Mouse (Mus musculus) heart, postnatal 25 days (tissue): ENCODE data around the gene Aurkb. TPM values are rescaled to one million over a fixed set of nuclear protein-coding genes. Genes with fewer than 3 reads are reported as not detected.

Experiments used
- DNase-seq: peaks from one replicate; pipeline ENCODE4 v3.0.0; 2022; ENCODE audit warnings: low spot score
- intact Hi-C: fragments of 180-260 bp; cut with DNase I; formaldehyde crosslinking; loops from one replicate; pipeline ENCODE4 v1.15.1; 2025
- total RNA-seq, 2 experiments: library from RNA; stranded (reverse); gene quantifications; 2 replicates each; pipeline ENCODE4 v1.2.3; 2021

The Aurkb gene
- total RNA-seq, 2 experiments from 2014 or later, result 0.62 to 1.2 TPM

DNA sequence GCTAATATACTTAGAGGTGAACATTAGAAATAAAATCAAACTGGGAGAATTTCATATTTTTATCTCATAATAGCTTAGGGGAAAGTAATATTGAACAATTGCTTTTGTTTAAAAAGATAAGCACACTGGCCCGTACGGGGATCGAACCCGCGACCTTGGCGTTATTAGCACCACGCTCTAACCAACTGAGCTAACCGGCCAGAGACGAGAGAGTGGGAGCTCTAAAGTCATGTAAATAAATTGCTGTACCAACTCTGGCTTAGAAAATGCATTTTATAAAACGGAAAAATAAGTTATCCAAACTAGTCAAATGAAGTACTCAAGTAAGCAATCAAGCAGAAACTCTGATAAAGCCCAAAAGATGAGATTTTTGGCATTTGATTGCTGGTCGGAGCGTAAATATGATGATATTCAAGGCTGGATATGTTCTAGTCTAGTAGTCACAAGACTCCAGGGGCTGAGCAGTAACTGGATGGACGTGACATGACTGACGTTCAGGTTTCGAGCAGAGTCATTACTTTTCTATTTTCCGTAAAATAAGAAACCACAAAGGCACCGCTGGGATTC, 16.8 kb downstream of the Aurkb start:
- intact Hi-C loops, result loop anchor here (10.0 kb wide), 1 partner anchor 183 kb away; no protein-coding TSS in a partner anchor
- DNase-seq, result peak; percentile 44

- intact Hi-C loops, result loop anchor here (1.0 to 10.0 kb wide), 3 partner anchors 21 to 182 kb away; no protein-coding TSS in a partner anchor
- peak; percentile 89 for DNase-seq
Observed at GRCm38 (mm10) chr11:69062761-69063224, 17.3 kb downstream of the Aurkb start.

DNA sequence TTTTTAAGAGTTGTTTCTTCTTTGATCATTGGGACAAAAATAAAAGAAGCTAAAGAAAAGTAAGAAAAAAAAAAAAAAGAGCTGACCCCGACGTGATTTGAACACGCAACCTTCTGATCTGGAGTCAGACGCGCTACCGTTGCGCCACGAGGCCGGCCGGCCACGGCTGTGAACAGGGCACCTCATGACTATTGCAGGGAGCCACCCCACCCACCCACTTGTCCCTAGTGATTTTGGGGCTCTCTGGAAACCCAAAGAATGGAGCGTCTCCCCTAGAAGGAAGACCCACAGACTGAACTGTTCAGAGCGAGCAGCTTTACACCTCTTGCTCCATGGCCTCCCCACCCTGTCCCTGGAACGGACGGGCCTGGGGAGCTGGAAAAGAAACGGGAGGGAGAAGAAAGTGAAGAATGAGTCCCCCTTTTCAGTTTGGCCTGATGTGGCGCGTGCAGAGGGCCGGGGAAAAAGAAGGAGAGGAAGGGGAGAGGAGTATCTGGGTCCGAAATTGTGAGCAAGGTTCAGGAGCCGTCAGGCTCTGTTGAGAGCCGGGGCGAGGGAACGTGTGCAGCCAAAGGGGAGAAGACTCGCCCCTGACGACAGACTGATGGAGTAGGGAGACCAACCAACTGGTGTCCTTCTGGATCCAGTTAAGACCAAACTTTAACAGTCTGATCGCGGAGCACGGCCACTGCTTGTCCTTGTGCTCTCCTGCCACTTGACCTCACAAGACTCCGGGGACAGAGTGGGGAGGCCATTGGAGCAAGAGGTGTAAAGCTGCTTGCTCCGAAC, 18.2 kb downstream of the Aurkb start:
- intact Hi-C loops, result loop anchor here (1.0 to 10.0 kb wide), 3 partner anchors 22 to 181 kb away; no protein-coding TSS in a partner anchor
- peak; percentile 51 for DNase-seq

- DNase-seq, result no peak
- intact Hi-C loops, result loop anchor here (10.0 kb wide), 1 partner anchor 180 kb away; no protein-coding TSS in a partner anchor
Observed at GRCm38 (mm10) chr11:69064259-69065133, 19.0 kb downstream of the Aurkb start.

- DNase-seq, result no peak
- intact Hi-C loops, result loop anchor here (10.0 kb wide), 1 partner anchor 179 kb away; no protein-coding TSS in a partner anchor
Observed at GRCm38 (mm10) chr11:69065394-69065925, 20.0 kb downstream of the Aurkb start.

DNA sequence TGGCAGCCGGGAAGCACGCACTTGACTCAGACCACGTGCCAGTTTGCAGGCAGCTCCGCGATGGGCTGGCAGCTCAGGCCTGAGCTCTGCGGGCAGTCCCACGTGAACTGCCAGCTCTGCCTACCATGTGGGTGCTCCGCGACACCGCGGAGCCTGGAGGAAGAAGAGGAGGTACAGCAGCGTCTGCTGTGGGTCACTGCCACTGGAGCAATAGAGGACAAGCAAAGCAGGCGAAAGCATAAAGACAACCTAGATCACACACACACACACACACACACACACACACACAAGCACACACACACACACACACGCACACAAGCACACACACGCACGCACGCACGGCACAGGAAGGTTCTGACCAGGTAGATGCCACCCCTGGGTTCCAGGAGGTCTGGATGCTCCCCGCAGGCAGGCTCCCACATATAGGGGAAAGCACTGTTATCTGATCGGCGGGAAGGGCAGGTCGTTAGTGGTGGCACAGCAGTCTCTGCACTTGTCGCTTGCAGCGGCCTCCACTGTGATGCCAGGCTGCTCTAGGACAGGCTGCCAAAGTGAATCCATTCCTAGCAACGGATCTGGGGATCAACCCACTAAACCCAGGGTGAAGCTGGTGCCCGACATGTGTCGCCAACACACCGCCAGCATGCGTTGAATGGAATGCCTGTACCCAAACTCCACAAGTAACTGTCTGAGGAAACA, 20.9 kb downstream of the Aurkb start:
- DNase-seq, result no peak
- intact Hi-C loops, result loop anchor here (10.0 kb wide), 1 partner anchor 178 kb away; no protein-coding TSS in a partner anchor

DNA sequence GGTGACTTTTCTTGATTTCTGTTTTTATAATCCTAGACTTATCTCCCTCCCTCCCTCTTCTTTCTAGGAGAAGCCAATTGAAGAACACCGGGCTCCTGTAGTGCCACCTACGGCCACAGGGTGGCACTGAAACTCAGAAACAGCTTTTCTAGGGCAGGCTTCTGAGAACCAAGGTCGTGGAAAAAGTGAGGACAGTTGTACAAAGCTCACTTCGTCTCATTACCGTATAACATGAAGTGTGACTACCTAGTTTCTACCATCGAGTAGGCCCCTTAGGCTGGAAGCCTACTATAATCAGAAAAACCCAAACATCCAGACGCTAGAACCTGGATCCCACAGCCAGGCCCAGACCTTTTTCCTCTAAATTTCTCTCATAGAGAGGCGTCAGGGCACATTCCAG, 21.5 kb downstream of the Aurkb start:
- peak; percentile 78 for DNase-seq
- intact Hi-C loops, result loop anchor here (1.0 to 10.0 kb wide), 2 partner anchors 83 to 178 kb away; no protein-coding TSS in a partner anchor

- peak; percentile 59 for DNase-seq
- intact Hi-C loops, result loop anchor here (1.0 to 10.0 kb wide), 2 partner anchors 83 to 177 kb away; no protein-coding TSS in a partner anchor
Observed at GRCm38 (mm10) chr11:69067601-69068000, 22.2 kb downstream of the Aurkb start.

GRCm38 (mm10) chr11:69070093-69070492, 24.6 kb downstream of the Aurkb start:
- intact Hi-C loops, result loop anchor here (2.0 kb wide), 1 partner anchor 19 kb away; the partner anchor contains the start of gene Vamp2
- DNase-seq, result no peak

GRCm38 (mm10) chr11:69070590-69071222, 25.3 kb downstream of the Aurkb start, which contains the start of gene Tmem107:
Gene Tmem107 (plus strand): TSS chr11:69070806.
- DNase-seq, result peak; percentile 90
- intact Hi-C loops, result loop anchor here (2.0 kb wide), 1 partner anchor 18 kb away; the partner anchor contains the start of gene Vamp2

GRCm38 (mm10) chr11:69071262-69071661, 25.8 kb downstream of the Aurkb start:
- intact Hi-C loops, result loop anchor here (2.0 kb wide), 1 partner anchor 18 kb away; the partner anchor contains the start of gene Vamp2
- DNase-seq, result no peak

- DNase-seq, result no peak
- intact Hi-C loops, result no loop called here
Observed at GRCm38 (mm10) chr11:69072234-69072633, 26.8 kb downstream of the Aurkb start.

GRCm38 (mm10) chr11:69072666-69073064, 27.2 kb downstream of the Aurkb start:
- DNase-seq, result no peak
- intact Hi-C loops, result no loop called here

- DNase-seq, result peak; percentile 67
- intact Hi-C loops, result no loop called here
Observed at GRCm38 (mm10) chr11:69073065-69073888, 27.8 kb downstream of the Aurkb start.

- no peak for DNase-seq
- intact Hi-C loops, result no loop called here
Observed at GRCm38 (mm10) chr11:69073951-69074775, 28.7 kb downstream of the Aurkb start.

DNA sequence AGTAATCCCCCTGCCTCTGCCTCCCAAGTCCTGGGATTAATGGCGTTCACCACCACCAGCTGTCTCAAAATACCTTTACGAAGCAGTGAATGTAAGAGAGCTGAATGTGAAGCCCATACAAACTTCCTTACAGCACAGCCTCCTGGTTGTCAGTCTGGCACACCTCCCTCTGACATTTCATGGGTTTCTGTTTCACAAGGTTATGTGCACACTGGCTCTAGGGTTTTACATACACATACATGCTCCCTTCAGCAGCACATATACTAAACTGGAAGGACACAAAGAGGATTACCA, 29.3 kb downstream of the Aurkb start:
- intact Hi-C loops, result no loop called here

More for the DNA sequence above, 29.3 kb downstream of the Aurkb start:
- DNase-seq, result no peak
